Mouse (Mus musculus): Measurements from ENCODE around the gene Pip5k1b. TPM values are rescaled to one million over a fixed set of nuclear protein-coding genes. Genes with fewer than 3 reads are reported as not detected.
A peak's percentile ranks its signal among the peaks of the same experiment; 100 is the strongest.

The Pip5k1b gene
- polyA plus RNA-seq, 1 experiment from 2014 or later, result 8.3 TPM

DNA sequence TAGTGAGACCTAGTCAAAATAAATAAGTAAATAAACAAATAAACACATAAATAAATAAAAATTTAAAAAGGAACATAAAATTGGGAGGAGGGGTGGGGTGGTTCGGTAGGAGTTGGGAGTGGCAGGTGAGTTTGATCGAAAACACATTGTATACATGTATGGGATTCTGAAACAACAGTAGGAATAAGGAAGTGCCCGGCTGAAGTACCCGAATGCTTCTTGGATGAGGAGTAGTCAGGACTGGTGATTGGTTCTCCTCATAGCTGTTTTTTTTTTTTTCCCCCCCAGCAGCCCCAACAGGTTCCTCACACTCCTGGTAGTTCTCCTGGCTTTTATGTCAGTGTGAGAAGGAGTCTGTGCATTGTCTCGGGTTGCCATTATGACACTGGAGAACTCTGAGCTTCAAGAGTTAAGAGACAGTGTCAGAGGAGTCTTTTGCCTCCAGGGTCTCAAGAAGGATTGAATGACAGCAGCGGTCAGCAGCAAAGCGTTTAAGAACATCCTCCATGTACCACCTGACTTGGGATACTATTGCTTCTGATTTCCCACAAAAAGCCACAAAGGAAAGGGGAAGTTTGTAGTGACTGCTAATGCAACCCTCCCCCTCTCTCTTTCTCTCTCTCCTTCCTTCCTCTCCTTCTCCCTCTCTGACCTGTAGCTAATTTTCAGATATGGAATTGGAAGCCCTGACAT, 274.2 kb downstream of the Pip5k1b start:
- peak overlapping the region; percentile 76 for H3K4me3 ChIP-seq (ENCODE audit: low read depth, low read length)
- no peak for ATAC-seq (ENCODE audit: low read depth)
- H3K4me1 ChIP-seq (ENCODE audit: control insufficient read depth, low read depth, low read length), result peaks cover 25% of the 10 kb centered on the region
- 23% methylated on average over 7 of the region's 7 CpGs for WGBS (ENCODE audit: insufficient replicate concordance)
- peak overlapping the region; percentile 85 for H3K4me2 ChIP-seq (ENCODE audit: low read depth, low read length)
- H3K27ac ChIP-seq (ENCODE audit: low read length), result no peak overlapping the region; the same call in 1 of the 2 replicates
- peak overlapping the region; percentile 29; the same call in 1 of the 2 replicates for H3K9ac ChIP-seq (ENCODE audit: low read depth, low read length)
- no peaks in the 10 kb centered on the region for H3K36me3 ChIP-seq (ENCODE audit: control insufficient read depth, insufficient read depth)
- no peaks in the 10 kb centered on the region for H3K27me3 ChIP-seq (ENCODE audit: control insufficient read depth, insufficient read depth, low read depth, low read length)
- H3K9me3 ChIP-seq (replicated peaks; ENCODE audit: control insufficient read depth, low read length), result no peaks in the 10 kb centered on the region

DNA sequence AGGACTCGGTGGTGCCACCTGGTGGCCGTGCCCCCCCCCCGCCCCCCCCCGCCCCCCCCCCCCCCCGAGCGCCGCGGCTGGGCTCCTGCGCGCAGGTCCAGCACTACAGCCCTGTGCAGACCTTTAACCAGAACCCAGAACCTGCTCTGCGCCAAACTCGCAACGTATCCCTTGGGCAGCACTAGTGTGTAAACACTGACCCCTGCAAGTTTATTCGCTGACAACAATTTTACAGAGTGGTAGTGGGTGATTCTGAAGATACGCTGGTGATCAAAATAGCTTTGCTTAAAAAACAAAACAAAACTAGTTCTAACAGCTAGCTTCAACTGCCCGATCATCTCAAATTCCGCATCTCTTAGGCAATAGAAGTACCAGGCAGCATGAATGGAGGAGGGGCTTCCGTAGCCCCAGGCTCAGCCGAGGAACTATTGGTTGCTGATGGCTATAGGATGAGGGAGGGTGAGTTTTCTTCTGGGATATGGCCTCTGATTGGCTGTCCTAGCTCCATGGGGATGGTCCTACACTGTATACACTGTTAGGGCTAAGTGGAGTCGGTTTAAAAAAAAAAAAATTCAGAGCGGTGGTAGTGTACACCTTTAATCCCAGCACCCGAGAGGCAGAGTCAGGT, 275.0 kb downstream of the Pip5k1b start, which contains the start of gene Fxn:
TSS of gene Fxn (minus strand) at position 5 of the 628 bp plus-strand sequence.
- under 1% methylated on average over 16 of the region's 22 CpGs for WGBS (ENCODE audit: insufficient replicate concordance)
- ATAC-seq (ENCODE audit: low read depth), result peak; percentile 90
- Histone ChIP-seq H3K27ac (ENCODE audit: low read length) (peak within 1 kb of the TSS; percentile 91), H3K9me3 (replicated peaks; ENCODE audit: control insufficient read depth, low read length) (no peaks in the 10 kb centered on the region), H3K4me1 (ENCODE audit: control insufficient read depth, low read depth, low read length) (peaks cover 25% of the 10 kb centered on the region), H3K4me3 (ENCODE audit: low read depth, low read length) (peak within 1 kb of the TSS; percentile 76), H3K9ac (ENCODE audit: low read depth, low read length) (peak within 1 kb of the TSS; percentile 74), H3K27me3 (ENCODE audit: control insufficient read depth, insufficient read depth, low read depth, low read length) (no peaks in the 10 kb centered on the region), H3K4me2 (ENCODE audit: low read depth, low read length) (peak within 1 kb of the TSS; percentile 85), H3K36me3 (ENCODE audit: control insufficient read depth, insufficient read depth) (no peaks in the 10 kb centered on the region)

DNA sequence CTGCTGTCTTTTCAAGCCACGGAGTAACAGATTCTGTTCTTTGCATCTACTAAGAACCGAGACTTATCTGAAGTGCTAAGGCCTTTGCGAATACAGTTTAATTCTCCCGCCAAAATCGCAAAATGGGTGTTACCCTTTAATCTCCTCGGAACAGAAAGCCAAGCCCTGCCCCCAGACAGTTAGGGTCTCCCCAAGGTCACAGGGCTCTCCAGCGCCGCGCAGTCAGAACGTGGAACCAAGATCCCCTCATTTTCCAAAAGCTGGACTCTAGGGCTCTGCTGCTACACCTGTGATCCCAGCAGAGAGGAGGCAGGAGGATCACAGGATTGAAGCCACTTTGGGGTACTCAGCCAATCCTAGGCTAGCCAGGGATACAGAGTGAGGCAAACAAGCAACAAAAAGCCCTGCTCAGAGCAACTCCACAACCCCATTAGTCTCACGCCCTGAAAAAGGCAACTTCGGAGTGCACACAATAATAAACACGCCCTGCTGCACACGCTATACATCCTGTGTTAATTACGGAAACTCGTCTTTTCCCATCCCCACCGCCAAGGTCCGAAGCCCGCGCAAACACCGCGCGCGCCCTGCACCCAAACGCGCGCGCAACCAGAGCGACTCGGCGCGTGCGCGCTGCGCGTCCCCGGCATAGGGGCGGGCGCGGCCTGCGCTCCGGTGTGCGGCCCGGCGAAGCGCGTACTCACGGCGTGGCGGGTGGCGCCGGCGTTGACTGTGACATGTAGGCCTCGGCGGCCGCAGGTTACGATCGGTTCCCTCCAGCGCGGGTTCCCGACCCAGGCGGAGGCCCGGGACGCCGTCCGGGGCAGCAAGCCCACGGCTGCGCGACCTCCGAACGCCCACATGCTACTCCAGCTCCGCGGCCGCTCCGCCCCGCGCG, 275.7 kb downstream of the Pip5k1b start:
- Histone ChIP-seq H3K36me3 (ENCODE audit: control insufficient read depth, insufficient read depth) (no peaks in the 10 kb centered on the region), H3K9ac (ENCODE audit: low read depth, low read length) (peak overlapping the region; percentile 74), H3K4me2 (ENCODE audit: low read depth, low read length) (peak overlapping the region; percentile 85), H3K27ac (ENCODE audit: low read length) (peak overlapping the region; percentile 91), H3K27me3 (ENCODE audit: control insufficient read depth, insufficient read depth, low read depth, low read length) (no peaks in the 10 kb centered on the region), H3K4me3 (ENCODE audit: low read depth, low read length) (peak overlapping the region; percentile 76), H3K4me1 (ENCODE audit: control insufficient read depth, low read depth, low read length) (peaks cover 32% of the 10 kb centered on the region), H3K9me3 (replicated peaks; ENCODE audit: control insufficient read depth, low read length) (no peaks in the 10 kb centered on the region)
- under 1% methylated on average over 78 of the region's 78 CpGs for WGBS (ENCODE audit: insufficient replicate concordance)
- ATAC-seq (ENCODE audit: low read depth), result peak; percentile 85

- 78% methylated on average over 15 of the region's 15 CpGs for WGBS (ENCODE audit: insufficient replicate concordance)
- Histone ChIP-seq H3K4me3 (ENCODE audit: low read depth, low read length) (peak overlapping the region; percentile 76), H3K36me3 (ENCODE audit: control insufficient read depth, insufficient read depth) (no peaks in the 10 kb centered on the region), H3K9me3 (replicated peaks; ENCODE audit: control insufficient read depth, low read length) (no peaks in the 10 kb centered on the region), H3K27ac (ENCODE audit: low read length) (peak overlapping the region; percentile 91), H3K27me3 (ENCODE audit: control insufficient read depth, insufficient read depth, low read depth, low read length) (no peaks in the 10 kb centered on the region), H3K4me2 (ENCODE audit: low read depth, low read length) (peak overlapping the region; percentile 85), H3K9ac (ENCODE audit: low read depth, low read length) (peak overlapping the region; percentile 74), H3K4me1 (ENCODE audit: control insufficient read depth, low read depth, low read length) (peaks cover 39% of the 10 kb centered on the region)
- ATAC-seq (ENCODE audit: low read depth), result no peak
Observed at GRCm38 (mm10) chr19:24278859-24279258, 276.8 kb downstream of the Pip5k1b start.

GRCm38 (mm10) chr19:24274281-24274680, 281.4 kb downstream of the Pip5k1b start:
- Histone ChIP-seq H3K4me1 (ENCODE audit: control insufficient read depth, low read depth, low read length) (peaks cover 34% of the 10 kb centered on the region), H3K27ac (ENCODE audit: low read length) (peak overlapping the region; percentile 70; the same call in 1 of the 2 replicates)
- peak; percentile 37 for ATAC-seq (ENCODE audit: low read depth)

DNA sequence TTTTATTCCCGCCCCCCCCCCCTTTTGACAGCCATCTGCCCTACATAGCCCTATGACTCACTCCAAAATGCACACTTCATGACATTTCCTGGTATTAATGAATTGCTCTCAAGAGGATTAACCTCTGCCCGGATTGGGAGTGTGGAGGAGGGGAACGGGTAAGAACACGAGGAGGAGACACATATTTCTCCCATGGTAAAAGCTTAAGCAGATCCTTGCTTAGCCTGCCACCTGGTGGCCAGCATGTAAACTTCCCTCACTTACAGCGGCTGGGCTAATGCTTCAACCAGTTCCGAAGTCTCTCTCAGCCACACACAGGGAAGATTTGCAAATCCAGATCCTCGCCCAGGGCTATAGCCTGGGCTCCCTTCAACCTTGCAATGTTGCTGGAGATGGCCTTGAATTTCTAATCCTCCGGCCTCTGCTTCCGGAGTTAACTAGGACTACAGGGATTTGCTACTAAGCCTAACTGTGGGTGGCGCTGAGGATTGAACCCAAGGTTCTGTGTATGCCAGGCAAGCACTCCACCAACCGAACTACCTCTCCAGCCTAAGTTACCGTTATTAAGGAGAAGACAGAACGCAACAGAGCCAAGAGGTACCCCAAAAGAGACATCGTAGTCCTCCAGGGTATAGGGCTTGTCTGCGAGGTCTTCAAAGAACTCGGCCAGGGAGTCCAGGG, 283.8 kb downstream of the Pip5k1b start:
- H3K36me3 ChIP-seq (ENCODE audit: control insufficient read depth, insufficient read depth), result no peaks in the 10 kb centered on the region; the same call in 1 of the 2 replicates
- H3K4me2 ChIP-seq (ENCODE audit: low read depth, low read length), result peak overlapping the region; percentile 40
- ATAC-seq (ENCODE audit: low read depth), result peak; percentile 74
- WGBS (ENCODE audit: insufficient replicate concordance), result 46% methylated on average over 16 of the region's 16 CpGs
- no peaks in the 10 kb centered on the region for H3K27me3 ChIP-seq (ENCODE audit: control insufficient read depth, insufficient read depth, low read depth, low read length)
- H3K4me1 ChIP-seq (ENCODE audit: control insufficient read depth, low read depth, low read length), result peaks cover 17% of the 10 kb centered on the region
- H3K4me3 ChIP-seq (ENCODE audit: low read depth, low read length), result no peak overlapping the region
- no peak overlapping the region for H3K9ac ChIP-seq (ENCODE audit: low read depth, low read length)
- 0 out of 2 replicates have a peak overlapping the region, but pooled peaks have one; percentile 48 for H3K27ac ChIP-seq (ENCODE audit: low read length)
- H3K9me3 ChIP-seq (replicated peaks; ENCODE audit: control insufficient read depth, low read length), result no peaks in the 10 kb centered on the region

More at GRCm38 (mm10) chr19:24274281-24274680, 281.4 kb downstream of the Pip5k1b start:
- Histone ChIP-seq H3K36me3 (ENCODE audit: control insufficient read depth, insufficient read depth) (no peaks in the 10 kb centered on the region; the same call in 1 of the 2 replicates), H3K4me2 (ENCODE audit: low read depth, low read length) (peak overlapping the region; percentile 38), H3K4me3 (ENCODE audit: low read depth, low read length) (no peak overlapping the region), H3K27me3 (ENCODE audit: control insufficient read depth, insufficient read depth, low read depth, low read length) (no peaks in the 10 kb centered on the region), H3K9me3 (replicated peaks; ENCODE audit: control insufficient read depth, low read length) (no peaks in the 10 kb centered on the region), H3K9ac (ENCODE audit: low read depth, low read length) (peak overlapping the region; percentile 0; the same call in 1 of the 2 replicates)
- WGBS (ENCODE audit: insufficient replicate concordance), result 19% methylated on average over 3 of the region's 3 CpGs

GRCm38 (mm10) chr19:24271326-24271725, 284.3 kb downstream of the Pip5k1b start:
- Histone ChIP-seq H3K4me2 (ENCODE audit: low read depth, low read length) (peak overlapping the region; percentile 40), H3K27ac (ENCODE audit: low read length) (no peak overlapping the region), H3K36me3 (ENCODE audit: control insufficient read depth, insufficient read depth) (no peaks in the 10 kb centered on the region; the same call in 1 of the 2 replicates), H3K9me3 (replicated peaks; ENCODE audit: control insufficient read depth, low read length) (no peaks in the 10 kb centered on the region), H3K27me3 (ENCODE audit: control insufficient read depth, insufficient read depth, low read depth, low read length) (no peaks in the 10 kb centered on the region), H3K4me3 (ENCODE audit: low read depth, low read length) (no peak overlapping the region), H3K4me1 (ENCODE audit: control insufficient read depth, low read depth, low read length) (peaks cover 20% of the 10 kb centered on the region), H3K9ac (ENCODE audit: low read depth, low read length) (no peak overlapping the region)
- 55% methylated on average over 7 of the region's 7 CpGs for WGBS (ENCODE audit: insufficient replicate concordance)
- ATAC-seq (ENCODE audit: low read depth), result peak; percentile 84

DNA sequence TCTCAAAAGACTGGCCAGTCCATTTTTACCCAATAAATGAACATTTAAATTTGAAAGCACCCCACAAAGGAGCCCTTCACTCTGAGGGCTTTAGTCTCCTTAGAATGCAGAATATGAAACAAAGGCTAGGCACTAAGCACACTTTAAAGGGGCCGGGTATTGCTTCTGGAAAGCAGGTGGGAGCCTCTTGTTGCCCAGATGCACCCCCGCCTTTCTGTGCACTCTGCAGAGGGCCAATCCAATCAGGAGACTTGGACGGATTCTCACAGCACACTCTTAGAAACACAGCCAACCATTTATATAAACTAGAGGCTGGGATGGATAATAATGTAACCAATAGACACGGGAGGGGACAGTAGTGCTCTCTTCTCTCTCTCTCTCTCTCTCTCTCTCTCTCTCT, 287.1 kb downstream of the Pip5k1b start:
- WGBS (ENCODE audit: insufficient replicate concordance), result 77% methylated on average over 4 of the region's 4 CpGs
- Histone ChIP-seq H3K9me3 (replicated peaks; ENCODE audit: control insufficient read depth, low read length) (no peaks in the 10 kb centered on the region), H3K4me2 (ENCODE audit: low read depth, low read length) (no peak overlapping the region), H3K27me3 (ENCODE audit: control insufficient read depth, insufficient read depth, low read depth, low read length) (no peaks in the 10 kb centered on the region), H3K4me3 (ENCODE audit: low read depth, low read length) (no peak overlapping the region), H3K9ac (ENCODE audit: low read depth, low read length) (no peak overlapping the region), H3K27ac (ENCODE audit: low read length) (no peak overlapping the region), H3K4me1 (ENCODE audit: control insufficient read depth, low read depth, low read length) (peaks cover 3% of the 10 kb centered on the region), H3K36me3 (ENCODE audit: control insufficient read depth, insufficient read depth) (peaks cover 7% of the 10 kb centered on the region; the same call in 1 of the 2 replicates)
- ATAC-seq (ENCODE audit: low read depth), result no peak
